Mouse (Mus musculus) liver, embryonic 11.5 days (tissue): ENCODE measurements around the gene Gid4. TPM values are rescaled to one million over a fixed set of nuclear protein-coding genes. Genes with fewer than 3 reads are reported as not detected.
A peak's percentile ranks its signal among the peaks of the same experiment; 100 is the strongest.

Source experiments
- ATAC-seq: fragments of 200-750 bp; cut with Nextera tagmentation; replicated peaks from 2 replicates; pipeline ENCODE4 v1.8.0; 2017; ENCODE audit warnings: moderate number of reproducible peaks, mild to moderate bottlenecking, moderate TSS enrichment, moderate library complexity; ENCODE audit not compliant: low FRiP score
- DNase-seq: peaks from one replicate; pipeline ENCODE4 v3.0.0-alpha.2; 2017; ENCODE audit warnings: low spot score
- H3K27ac ChIP-seq: fragments of 300-500 bp; sonication (generic); 2 replicates; pipeline ENCODE4 v1.5.1; 2014; ENCODE audit warnings: mild to moderate bottlenecking, low read depth, low read length, control low read depth
- H3K27me3 ChIP-seq: fragments of 300-500 bp; sonication (generic); replicated peaks from 2 replicates; pipeline ENCODE4 v1.6.1; 2014; ENCODE audit warnings: low read length, mixed read lengths; ENCODE audit not compliant: control insufficient read depth, insufficient read depth
- H3K36me3 ChIP-seq: fragments of 300-500 bp; sonication (generic); 2 replicates; pipeline ENCODE4 v1.6.1; 2014; ENCODE audit warnings: mild to moderate bottlenecking, low read length, moderate library complexity, mixed read lengths; ENCODE audit not compliant: control insufficient read depth, insufficient read depth
- H3K4me1 ChIP-seq: fragments of 300-500 bp; sonication (generic); replicated peaks from 2 replicates; pipeline ENCODE4 v1.6.1; 2014; ENCODE audit warnings: low read length, mixed read lengths; ENCODE audit not compliant: control insufficient read depth, insufficient read depth
- H3K4me2 ChIP-seq: fragments of 300-500 bp; sonication (generic); 2 replicates; pipeline ENCODE4 v1.6.1; 2014; ENCODE audit warnings: mild to moderate bottlenecking, control low read depth, moderate library complexity
- H3K4me3 ChIP-seq: fragments of 300-500 bp; sonication (generic); 2 replicates; pipeline ENCODE4 v1.5.1; 2014; ENCODE audit warnings: low read depth, low read length, control low read depth
- H3K9ac ChIP-seq: fragments of 300-500 bp; sonication (generic); 2 replicates; pipeline ENCODE4 v1.6.1; 2014; ENCODE audit warnings: low read depth, low read length, control low read depth
- H3K9me3 ChIP-seq: fragments of 300-500 bp; sonication (generic); 2 replicates; pipeline ENCODE4 v1.6.1; 2016; ENCODE audit warnings: low read length, inconsistent platforms, mixed read lengths; ENCODE audit not compliant: control insufficient read depth
- WGBS: fragments of 180-500 bp; shearing (Covaris S2); extraction: QIAGEN DNeasy Blood & Tissue Kit; methylation state at CpG from one replicate; pipeline ENCODE4 v1.1.7; 2014; 5-methylcytosine and 5-hydroxymethylcytosine counted together
- polyA plus RNA-seq: library from polyadenylated mRNA; unstranded; fragments of >200 nt; fragmentation: Nextera tagmentation; extraction: Ambion mirVana; gene quantifications from 2 replicates; pipeline ENCODE4 v1.2.1, GENCODE M21; 2014

Gene Gid4
- 24.7 and 28.5 TPM in 2 replicates for polyA plus RNA-seq

- ATAC-seq (peak; percentile 95), DNase-seq (peak; percentile 98)
- no peaks in the 10 kb centered on the region for H3K27me3 ChIP-seq
- peak within 1 kb of the TSS; percentile 95 for H3K9ac ChIP-seq
- H3K4me1 ChIP-seq: peaks cover 17% of the 10 kb centered on the region
- H3K4me2 ChIP-seq: peak within 1 kb of the TSS; percentile 86
- under 1% methylated on average over 76 of the region's 81 CpGs for WGBS
- no peaks in the 10 kb centered on the region for H3K9me3 ChIP-seq
- H3K27ac ChIP-seq: peak within 1 kb of the TSS; percentile 88
- H3K36me3 ChIP-seq: no peaks in the 10 kb centered on the region
- peak within 1 kb of the TSS; percentile 90 for H3K4me3 ChIP-seq
Observed at GRCm38 (mm10) chr11:60416963-60417716, at the start of gene Gid4. Gene Gid4 (plus strand): TSS chr11:60417145.

- 54% methylated on average over 3 of the region's 3 CpGs for WGBS
- no peaks in the 10 kb centered on the region for H3K27me3 ChIP-seq
- peaks cover 3% of the 10 kb centered on the region; the same call in 1 of the 2 replicates for H3K4me1 ChIP-seq
- ATAC-seq (no peak), DNase-seq (no peak)
- H3K9ac ChIP-seq: no peak overlapping the region
- H3K36me3 ChIP-seq: no peaks in the 10 kb centered on the region
- no peak overlapping the region for H3K4me2 ChIP-seq
- no peaks in the 10 kb centered on the region for H3K9me3 ChIP-seq
- H3K4me3 ChIP-seq: no peak overlapping the region
- H3K27ac ChIP-seq: no peak overlapping the region
Observed at GRCm38 (mm10) chr11:60367256-60367655, 49.7 kb upstream of the Gid4 start.

GRCm38 (mm10) chr11:60368909-60369308 is 48.0 kb upstream of the Gid4 start:
- ATAC-seq: no peak
- Histone ChIP-seq H3K27ac (no peak overlapping the region), H3K4me2 (no peak overlapping the region), H3K9ac (no peak overlapping the region), H3K36me3 (no peaks in the 10 kb centered on the region), H3K9me3 (no peaks in the 10 kb centered on the region), H3K4me3 (no peak overlapping the region), H3K4me1 (peaks cover 3% of the 10 kb centered on the region; the same call in 1 of the 2 replicates), H3K27me3 (no peaks in the 10 kb centered on the region)
- DNase-seq: no peak
- 79% methylated on average over 4 of the region's 4 CpGs for WGBS

GRCm38 (mm10) chr11:60369448-60369847 is 47.5 kb upstream of the Gid4 start:
- DNase-seq (no peak), ATAC-seq (no peak)
- Histone ChIP-seq H3K4me2 (no peak overlapping the region), H3K9ac (no peak overlapping the region), H3K4me3 (no peak overlapping the region), H3K4me1 (peaks cover 3% of the 10 kb centered on the region; the same call in 1 of the 2 replicates), H3K9me3 (no peaks in the 10 kb centered on the region), H3K27ac (no peak overlapping the region), H3K27me3 (no peaks in the 10 kb centered on the region), H3K36me3 (no peaks in the 10 kb centered on the region)
- WGBS: 76% methylated on average over 4 of the region's 4 CpGs

GRCm38 (mm10) chr11:60370431-60370830 is 46.5 kb upstream of the Gid4 start:
- Histone ChIP-seq H3K4me2 (no peak overlapping the region), H3K9ac (no peak overlapping the region), H3K27ac (no peak overlapping the region), H3K27me3 (no peaks in the 10 kb centered on the region), H3K4me1 (peaks cover 3% of the 10 kb centered on the region; the same call in 1 of the 2 replicates), H3K9me3 (no peaks in the 10 kb centered on the region), H3K36me3 (no peaks in the 10 kb centered on the region), H3K4me3 (no peak overlapping the region)
- 86% methylated on average over 13 of the region's 13 CpGs for WGBS
- ATAC-seq (no peak), DNase-seq (no peak)

GRCm38 (mm10) chr11:60374481-60374880 is 42.5 kb upstream of the Gid4 start:
- H3K9me3 ChIP-seq: no peaks in the 10 kb centered on the region
- H3K9ac ChIP-seq: no peak overlapping the region
- H3K27ac ChIP-seq: no peak overlapping the region
- no peaks in the 10 kb centered on the region for H3K27me3 ChIP-seq
- H3K4me2 ChIP-seq: no peak overlapping the region
- H3K4me3 ChIP-seq: no peak overlapping the region
- H3K36me3 ChIP-seq: no peaks in the 10 kb centered on the region
- H3K4me1 ChIP-seq: no peaks in the 10 kb centered on the region
- 80% methylated on average over 6 of the region's 6 CpGs for WGBS
- ATAC-seq (no peak), DNase-seq (no peak)

- H3K27me3 ChIP-seq: no peaks in the 10 kb centered on the region; the same call in 1 of the 2 replicates
- no peaks in the 10 kb centered on the region for H3K36me3 ChIP-seq
- H3K4me3 ChIP-seq: no peak overlapping the region
- H3K4me2 ChIP-seq: no peak overlapping the region
- ATAC-seq (no peak), DNase-seq (no peak)
- H3K9me3 ChIP-seq: no peaks in the 10 kb centered on the region
- H3K27ac ChIP-seq: no peak overlapping the region
- 87% methylated on average over 6 of the region's 6 CpGs for WGBS
- no peak overlapping the region for H3K9ac ChIP-seq
- no peaks in the 10 kb centered on the region for H3K4me1 ChIP-seq
Observed at GRCm38 (mm10) chr11:60383518-60383917, 33.4 kb upstream of the Gid4 start.

GRCm38 (mm10) chr11:60384762-60385421 is 32.1 kb upstream of the Gid4 start:
- no peak overlapping the region for H3K4me3 ChIP-seq
- no peak for ATAC-seq
- 22% methylated on average over 16 of the region's 16 CpGs for WGBS
- H3K4me1 ChIP-seq: no peaks in the 10 kb centered on the region
- DNase-seq: no peak
- no peaks in the 10 kb centered on the region; the same call in 1 of the 2 replicates for H3K27me3 ChIP-seq
- H3K4me2 ChIP-seq: 0 out of 2 replicates have a peak overlapping the region, but pooled peaks have one; percentile 0
- no peaks in the 10 kb centered on the region for H3K36me3 ChIP-seq
- H3K27ac ChIP-seq: no peak overlapping the region
- no peak overlapping the region for H3K9ac ChIP-seq
- no peaks in the 10 kb centered on the region for H3K9me3 ChIP-seq
